Mouse (Mus musculus) stomach, embryonic 16.5 days (tissue): Measurements from ENCODE around the gene Svs1. TPM values are rescaled to one million over a fixed set of nuclear protein-coding genes. Genes with fewer than 3 reads are reported as not detected.
A peak's percentile ranks its signal among the peaks of the same experiment; 100 is the strongest.

ENCODE experiments used
- ATAC-seq: fragments of 200-750 bp; cut with Nextera tagmentation; 2 replicates; pipeline ENCODE4 v1.8.0; 2017; ENCODE audit warnings: moderate number of reproducible peaks, moderate TSS enrichment; ENCODE audit not compliant: insufficient read depth, low FRiP score
- H3K27ac ChIP-seq: fragments of 300-500 bp; sonication (generic); 2 replicates; pipeline ENCODE4 v1.5.1; 2014; ENCODE audit warnings: low read length
- H3K27me3 ChIP-seq: fragments of 300-500 bp; sonication (generic); 2 replicates; pipeline ENCODE4 v1.6.1; 2014; ENCODE audit warnings: low read length, control low read depth, mixed read lengths; ENCODE audit not compliant: control insufficient read depth, insufficient read depth
- H3K36me3 ChIP-seq: fragments of 300-500 bp; sonication (generic); 2 replicates; pipeline ENCODE4 v1.6.1; 2014; ENCODE audit warnings: low read length; ENCODE audit not compliant: control insufficient read depth, insufficient read depth
- H3K4me1 ChIP-seq: fragments of 300-500 bp; sonication (generic); 2 replicates; pipeline ENCODE4 v1.6.1; 2014; ENCODE audit warnings: low read length, control low read depth, mixed read lengths; ENCODE audit not compliant: control insufficient read depth, insufficient read depth
- H3K4me2 ChIP-seq: fragments of 300-500 bp; sonication (generic); 2 replicates; pipeline ENCODE4 v1.6.1; 2014; ENCODE audit warnings: low read depth, low read length, mixed read lengths
- H3K4me3 ChIP-seq: fragments of 300-500 bp; sonication (generic); replicated peaks from 2 replicates; pipeline ENCODE4 v1.5.1; 2014; ENCODE audit warnings: mild to moderate bottlenecking, low read length
- H3K9ac ChIP-seq: fragments of 300-500 bp; sonication (generic); 2 replicates; pipeline ENCODE4 v1.6.1; 2014; ENCODE audit warnings: low read length
- H3K9me3 ChIP-seq: fragments of 300-500 bp; sonication (generic); replicated peaks from 2 replicates; pipeline ENCODE4 v1.6.1; 2016; ENCODE audit warnings: low read length, control low read depth; ENCODE audit not compliant: control insufficient read depth
- WGBS: fragments of 180-500 bp; shearing (Covaris S2); extraction: QIAGEN DNeasy Blood & Tissue Kit; methylation state at CpG from one replicate; pipeline ENCODE4 v1.1.7; 2014; 5-methylcytosine and 5-hydroxymethylcytosine counted together
- polyA plus RNA-seq: library from polyadenylated mRNA; unstranded; fragments of >200 nt; fragmentation: Nextera tagmentation; extraction: Ambion mirVana; gene quantifications from 2 replicates; pipeline ENCODE4 v1.2.1, GENCODE M21; 2015

The Svs1 gene
- polyA plus RNA-seq, 1 experiment from 2014 or later = not detected

- H3K9me3 ChIP-seq = no peaks in the 10 kb centered on the region
- H3K27ac ChIP-seq = no peak overlapping the region
- H3K9ac ChIP-seq = no peak overlapping the region
- ATAC-seq = no peak
- H3K36me3 ChIP-seq = no peaks in the 10 kb centered on the region
- WGBS = 69% methylated on average over 14 of the region's 14 CpGs
- H3K27me3 ChIP-seq = no peaks in the 10 kb centered on the region
- no peak overlapping the region for H3K4me2 ChIP-seq
- no peaks in the 10 kb centered on the region for H3K4me1 ChIP-seq
- no peak overlapping the region for H3K4me3 ChIP-seq
Measured at GRCm38 (mm10) chr6:49021141-49022012, 34.7 kb downstream of the Svs1 start.

DNA sequence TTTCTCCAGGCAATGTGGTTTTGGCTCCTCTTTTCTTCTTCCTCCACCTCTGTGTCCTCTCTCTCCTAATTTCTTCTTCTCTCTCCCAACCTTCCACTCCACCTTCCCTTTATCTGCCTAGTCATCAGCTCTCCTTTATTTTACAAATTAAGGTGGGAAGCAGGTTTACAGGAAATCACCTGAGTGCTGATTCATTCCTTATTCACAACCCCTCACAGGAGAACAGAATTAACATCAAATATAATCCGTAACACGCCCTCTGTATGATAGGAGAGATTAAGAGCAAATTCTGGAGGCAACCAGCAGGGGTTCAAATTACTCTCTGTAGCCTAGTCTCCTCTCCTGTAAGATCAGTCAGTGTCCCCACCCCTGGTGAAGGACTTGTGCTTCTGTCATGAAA is 35.7 kb downstream of the Svs1 start:
- no peak overlapping the region for H3K9ac ChIP-seq
- H3K36me3 ChIP-seq = no peaks in the 10 kb centered on the region
- H3K9me3 ChIP-seq = no peaks in the 10 kb centered on the region
- no peak for ATAC-seq
- no peak overlapping the region for H3K4me2 ChIP-seq
- no peaks in the 10 kb centered on the region for H3K4me1 ChIP-seq
- H3K4me3 ChIP-seq = no peak overlapping the region
- 64% methylated on average over 2 of the region's 2 CpGs for WGBS
- H3K27ac ChIP-seq = no peak overlapping the region
- H3K27me3 ChIP-seq = no peaks in the 10 kb centered on the region

DNA sequence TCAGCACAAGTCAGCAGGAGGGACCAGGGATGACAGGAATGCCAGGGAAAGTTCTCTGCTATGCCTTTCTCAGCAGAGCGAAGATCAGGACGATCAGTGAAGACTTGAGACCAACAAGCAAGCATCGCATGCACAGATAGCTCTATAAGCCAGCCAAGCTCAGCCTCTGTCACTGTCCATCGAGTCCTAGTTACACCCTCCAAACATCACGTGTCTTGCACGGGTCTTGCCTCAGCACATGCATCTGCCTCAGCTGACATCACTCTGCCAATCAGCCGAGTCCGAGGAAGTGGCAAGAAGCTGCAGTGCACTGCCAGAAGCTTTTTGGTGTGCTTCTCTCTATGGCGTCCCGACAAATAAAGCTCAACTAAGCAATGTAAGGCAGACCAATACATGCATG is 36.7 kb downstream of the Svs1 start:
- H3K36me3 ChIP-seq = no peaks in the 10 kb centered on the region
- no peaks in the 10 kb centered on the region for H3K9me3 ChIP-seq
- H3K4me2 ChIP-seq = no peak overlapping the region
- no peaks in the 10 kb centered on the region for H3K4me1 ChIP-seq
- H3K9ac ChIP-seq = no peak overlapping the region
- H3K27me3 ChIP-seq = no peaks in the 10 kb centered on the region
- no peak overlapping the region for H3K4me3 ChIP-seq
- ATAC-seq = no peak
- 79% methylated on average over 10 of the region's 10 CpGs for WGBS
- no peak overlapping the region for H3K27ac ChIP-seq

DNA sequence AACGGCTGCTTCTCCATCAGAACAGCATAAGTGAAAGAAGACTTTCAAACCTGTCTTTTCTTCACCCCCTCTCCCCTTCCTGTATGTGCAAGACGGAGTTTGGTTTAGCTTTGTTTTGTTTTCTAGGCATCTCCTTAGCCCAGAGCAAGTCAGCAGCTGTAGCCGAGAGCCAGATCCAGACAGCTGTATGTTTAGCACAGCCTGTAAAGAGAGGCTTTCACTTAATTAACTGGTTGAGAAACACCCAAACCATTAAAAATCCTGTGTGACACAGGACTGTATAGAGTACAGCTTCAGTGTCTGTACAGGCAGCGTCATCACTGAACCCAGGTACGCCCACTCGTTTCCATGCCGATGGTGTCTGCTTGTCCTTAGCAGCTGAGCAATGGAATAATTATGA is 38.6 kb downstream of the Svs1 start:
- Histone ChIP-seq H3K27ac (no peak overlapping the region), H3K9ac (no peak overlapping the region), H3K4me2 (no peak overlapping the region), H3K4me3 (no peak overlapping the region), H3K36me3 (no peaks in the 10 kb centered on the region), H3K4me1 (no peaks in the 10 kb centered on the region), H3K9me3 (no peaks in the 10 kb centered on the region), H3K27me3 (no peaks in the 10 kb centered on the region)
- no peak for ATAC-seq
- 80% methylated on average over 7 of the region's 7 CpGs for WGBS

- Histone ChIP-seq H3K4me3 (no peak overlapping the region), H3K36me3 (no peaks in the 10 kb centered on the region)
- 80% methylated on average over 5 of the region's 5 CpGs for WGBS
Measured at GRCm38 (mm10) chr6:49026496-49026895, 39.8 kb downstream of the Svs1 start.

DNA sequence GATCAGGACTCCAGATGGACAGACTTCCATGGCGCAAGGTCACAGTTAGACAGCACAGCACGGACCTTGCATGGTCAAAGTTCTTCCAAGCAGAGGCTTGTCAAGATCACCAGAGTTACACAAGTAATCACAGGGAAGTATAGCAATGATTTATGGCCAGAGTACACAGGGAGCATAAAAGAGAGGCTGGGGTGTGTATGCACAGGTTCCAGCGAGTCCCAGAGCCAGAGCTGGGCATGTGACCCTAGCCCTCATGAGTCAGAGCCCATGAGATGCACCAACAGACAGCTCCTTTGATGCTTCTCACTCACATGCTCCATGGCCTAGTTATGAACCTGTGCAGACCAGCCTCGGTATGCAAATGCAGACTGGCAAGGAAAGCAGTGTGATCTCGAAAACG is 41.4 kb downstream of the Svs1 start:
- H3K27me3 ChIP-seq = no peaks in the 10 kb centered on the region
- no peaks in the 10 kb centered on the region for H3K4me1 ChIP-seq
- peak overlapping the region; percentile 87 for H3K27ac ChIP-seq
- 61% methylated on average over 6 of the region's 6 CpGs for WGBS
- no peak overlapping the region for H3K9ac ChIP-seq
- peak; percentile 93 for ATAC-seq
- H3K4me3 ChIP-seq = no peak overlapping the region
- H3K36me3 ChIP-seq = no peaks in the 10 kb centered on the region
- H3K9me3 ChIP-seq = no peaks in the 10 kb centered on the region
- no peak overlapping the region for H3K4me2 ChIP-seq

More at GRCm38 (mm10) chr6:49026496-49026895, 39.8 kb downstream of the Svs1 start:
- Histone ChIP-seq H3K4me1 (no peaks in the 10 kb centered on the region), H3K9ac (no peak overlapping the region), H3K27me3 (no peaks in the 10 kb centered on the region), H3K4me2 (no peak overlapping the region), H3K27ac (no peak overlapping the region), H3K9me3 (no peaks in the 10 kb centered on the region)
- no peak for ATAC-seq

DNA sequence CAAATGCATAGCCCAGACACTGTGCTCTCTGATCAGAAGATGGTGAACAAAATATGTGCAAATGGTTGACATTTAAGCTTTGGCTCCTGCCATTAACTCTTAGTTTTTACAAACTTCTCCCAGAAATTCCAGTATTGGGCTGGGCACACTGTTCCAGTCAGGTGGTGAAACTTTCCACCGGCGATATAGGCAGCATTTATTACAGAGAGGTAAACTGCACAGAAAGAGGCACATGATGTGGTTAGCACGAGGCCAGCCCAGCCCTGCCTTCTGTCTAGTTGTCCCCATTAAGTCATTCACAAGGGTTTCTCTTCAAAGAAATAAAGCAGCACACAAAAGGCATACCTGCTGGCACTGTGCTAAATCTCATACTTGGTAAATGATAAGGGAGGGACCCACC is 42.0 kb downstream of the Svs1 start:
- H3K9me3 ChIP-seq = no peaks in the 10 kb centered on the region
- ATAC-seq = 0 out of 2 replicates have a peak, but pooled peaks have one; percentile 30
- 0 out of 2 replicates have a peak overlapping the region, but pooled peaks have one; percentile 32 for H3K9ac ChIP-seq
- H3K36me3 ChIP-seq = no peaks in the 10 kb centered on the region
- peak overlapping the region; percentile 87 for H3K27ac ChIP-seq
- no peaks in the 10 kb centered on the region for H3K27me3 ChIP-seq
- WGBS = 61% methylated on average over 3 of the region's 3 CpGs
- H3K4me1 ChIP-seq = no peaks in the 10 kb centered on the region
- no peak overlapping the region for H3K4me3 ChIP-seq
- H3K4me2 ChIP-seq = no peak overlapping the region

DNA sequence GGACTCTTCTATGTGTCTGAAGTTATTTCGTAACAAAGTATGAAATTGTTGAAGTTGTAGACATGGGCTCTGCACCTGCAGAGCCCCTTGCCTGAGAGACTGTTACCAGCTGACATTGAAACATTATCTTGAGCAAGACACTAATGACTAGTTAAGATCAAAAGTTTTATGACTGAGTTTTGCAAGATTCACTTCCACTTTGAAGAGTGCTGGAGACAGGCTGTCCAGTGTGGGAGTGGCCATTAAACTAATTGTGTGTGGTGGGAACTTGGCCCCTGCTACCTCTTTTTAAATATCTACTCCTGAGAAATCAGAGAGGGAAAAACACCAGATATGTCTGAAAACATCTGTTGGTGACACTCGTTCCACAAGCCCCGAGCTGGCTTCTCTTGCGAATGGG is 44.6 kb downstream of the Svs1 start:
- no peaks in the 10 kb centered on the region for H3K9me3 ChIP-seq

GRCm38 (mm10) chr6:49032783-49033182 is 46.1 kb downstream of the Svs1 start:
- H3K4me1 ChIP-seq = peaks cover 8% of the 10 kb centered on the region; the same call in 1 of the 2 replicates
- ATAC-seq = no peak
- H3K9ac ChIP-seq = no peak overlapping the region
- H3K4me2 ChIP-seq = no peak overlapping the region
- no peak overlapping the region for H3K27ac ChIP-seq
- H3K4me3 ChIP-seq = no peak overlapping the region
- 75% methylated on average over 4 of the region's 4 CpGs for WGBS
- H3K36me3 ChIP-seq = no peaks in the 10 kb centered on the region
- 0 out of 2 replicates have a peak, but pooled peaks cover 4% of the 10 kb centered on the region for H3K27me3 ChIP-seq
- no peaks in the 10 kb centered on the region for H3K9me3 ChIP-seq

More for the DNA sequence above, 44.6 kb downstream of the Svs1 start:
- WGBS = 67% methylated on average over 4 of the region's 4 CpGs
- H3K4me1 ChIP-seq = no peaks in the 10 kb centered on the region
- H3K4me2 ChIP-seq = no peak overlapping the region
- H3K4me3 ChIP-seq = no peak overlapping the region
- no peak for ATAC-seq
- no peaks in the 10 kb centered on the region for H3K27me3 ChIP-seq
- H3K27ac ChIP-seq = no peak overlapping the region
- H3K36me3 ChIP-seq = no peaks in the 10 kb centered on the region
- H3K9ac ChIP-seq = no peak overlapping the region
